Mouse (Mus musculus): ENCODE measurements around the gene Aprt.

DNA sequence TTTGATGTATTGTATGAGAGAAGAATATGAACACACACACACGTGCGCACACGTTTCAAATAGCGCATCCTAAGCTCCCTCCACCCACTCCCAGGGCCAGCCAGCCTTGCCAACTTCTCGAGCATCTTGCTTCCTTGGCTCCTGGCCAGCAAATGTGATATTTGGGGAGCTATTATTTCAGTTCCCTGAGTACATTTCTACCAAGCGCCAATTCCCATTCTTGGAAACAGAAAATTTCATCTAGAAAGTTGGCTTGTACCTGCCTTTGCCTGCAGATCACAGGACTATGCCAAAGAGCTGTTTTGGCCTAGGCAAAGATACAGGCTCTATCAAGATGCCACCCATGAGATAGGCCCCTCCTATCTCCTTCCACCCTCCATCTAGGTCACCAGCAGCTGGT lies 21.9 kb downstream of the Aprt start:
- no peak for TF ChIP-seq CTCF (IDR thresholded peaks at IDR 0.05; ENCODE audit: extremely low read depth, insufficient read depth, low read length)
- TF ChIP-seq POLR2A (IDR thresholded peaks at IDR 0.05; ENCODE audit: extremely low read depth, insufficient read depth, low read length), result no peak
